Mouse (Mus musculus): ENCODE measurements at regions not wholly inside any gene's neighbourhood (a gene's known extent, or its start where the extent isn't known, plus 50 kb on each side); places are given as distances from the start of the nearest gene placed in this dataset.

DNA sequence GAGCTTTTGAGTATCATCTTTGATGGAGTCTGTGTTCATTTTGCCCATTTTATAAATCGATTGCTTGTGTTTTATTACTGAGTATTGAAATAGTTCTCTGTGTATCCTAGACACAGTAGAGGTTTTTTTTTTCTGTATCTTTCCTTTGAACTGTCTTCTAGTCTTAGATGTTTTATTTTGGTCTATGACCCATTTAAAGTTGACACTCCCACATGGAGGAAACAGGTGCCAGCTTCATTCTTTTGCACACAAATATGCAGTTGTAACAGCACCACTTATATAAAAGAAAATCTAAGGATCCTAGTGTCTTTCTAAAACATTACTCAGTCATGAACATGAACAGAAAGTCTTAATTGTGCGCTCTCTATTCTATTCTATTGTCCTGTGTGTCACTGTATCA is 230.2 kb upstream of the Nsun2 start:
- DNase-seq = no peak

DNA sequence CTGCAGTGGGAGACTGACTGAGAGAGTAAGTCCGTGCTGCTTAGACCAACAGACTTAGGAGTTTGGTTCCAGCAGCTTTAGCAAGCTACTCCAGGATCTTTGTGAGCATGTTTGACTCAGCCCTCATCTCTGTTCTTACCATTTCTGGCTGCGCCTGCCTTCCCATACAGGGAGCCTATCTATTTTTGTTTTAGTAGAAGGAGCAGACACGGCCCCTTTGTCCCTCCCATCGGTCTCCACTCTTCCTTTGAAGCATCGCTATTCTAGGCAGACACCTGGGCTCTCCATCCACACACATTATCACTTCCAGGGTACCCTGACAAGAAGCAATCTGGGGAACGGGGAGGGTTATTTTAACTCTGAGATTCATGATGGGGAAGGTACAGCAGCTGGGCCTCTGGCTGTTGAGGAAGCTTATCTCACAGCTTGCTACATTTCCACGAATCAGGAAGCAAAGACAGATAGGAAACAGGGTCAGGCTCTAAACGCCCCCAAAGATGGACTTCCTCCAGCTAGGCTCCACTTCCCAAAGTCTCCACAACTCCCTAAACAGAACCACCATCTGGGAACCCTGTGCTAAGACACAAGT is 203.0 kb upstream of the Nsun2 start:
- DNase-seq = peak; percentile 47

DNA sequence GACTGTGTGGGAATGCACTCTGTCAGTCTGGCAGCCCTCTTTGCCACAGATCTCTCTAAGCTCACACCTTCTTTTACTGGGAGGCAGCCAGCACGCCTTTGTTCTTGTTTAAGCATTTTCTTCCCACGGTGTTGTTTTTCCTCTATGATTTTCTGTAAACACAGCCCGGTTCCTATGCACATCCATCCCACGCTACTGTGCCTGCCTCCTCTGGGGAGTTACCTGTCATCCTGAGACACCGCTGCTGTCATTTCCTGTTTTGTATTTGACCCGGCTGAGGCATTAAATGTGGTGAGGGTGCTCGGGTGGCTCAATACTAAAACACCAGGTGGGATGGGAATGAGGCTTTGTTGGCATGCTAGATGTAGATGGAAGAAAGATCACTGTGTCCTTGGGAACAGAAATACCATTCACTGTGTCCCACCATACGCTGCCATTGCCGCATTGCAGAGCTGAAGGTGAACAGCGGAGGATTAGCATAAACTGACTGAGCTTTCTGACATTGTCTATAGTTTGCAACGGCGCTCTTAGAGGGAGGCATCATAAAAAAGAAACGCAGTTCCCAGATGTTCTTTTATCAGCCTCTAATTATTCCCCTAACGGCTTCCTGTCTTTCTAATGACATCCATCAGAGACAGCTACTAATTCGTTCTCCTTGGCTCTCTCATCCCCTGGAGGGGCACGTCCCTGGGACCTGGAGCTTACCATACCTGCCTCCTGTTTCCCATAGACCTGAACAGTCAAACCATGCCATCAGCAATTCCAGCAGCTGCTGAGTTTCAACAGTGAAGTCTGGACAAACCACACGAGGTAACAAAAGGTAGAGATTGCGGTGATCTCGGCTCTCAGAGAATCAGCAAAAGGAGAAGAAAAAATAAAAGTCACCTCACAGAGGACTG is 201.8 kb upstream of the Nsun2 start:
- DNase-seq = peak; percentile 20

DNA sequence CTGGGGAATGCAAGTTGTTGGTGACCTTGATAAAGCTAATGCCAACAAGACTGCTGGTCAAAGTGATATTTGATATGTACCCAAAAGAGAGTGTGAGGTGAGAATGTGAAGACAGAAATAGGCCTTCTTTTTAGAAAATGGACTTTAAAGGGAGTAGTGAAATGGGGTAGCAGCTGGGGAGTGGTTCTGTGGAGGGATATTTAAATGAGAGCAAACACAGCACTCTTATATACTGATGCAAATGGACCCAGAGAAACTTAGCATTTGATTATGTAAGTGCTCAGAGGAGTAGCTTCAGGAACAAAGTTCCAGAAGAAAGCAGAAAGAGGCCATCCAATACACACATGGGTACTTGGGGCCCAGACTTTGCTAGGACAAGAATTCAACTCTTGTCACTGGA is 189.7 kb upstream of the Nsun2 start:
- DNase-seq = no peak

DNA sequence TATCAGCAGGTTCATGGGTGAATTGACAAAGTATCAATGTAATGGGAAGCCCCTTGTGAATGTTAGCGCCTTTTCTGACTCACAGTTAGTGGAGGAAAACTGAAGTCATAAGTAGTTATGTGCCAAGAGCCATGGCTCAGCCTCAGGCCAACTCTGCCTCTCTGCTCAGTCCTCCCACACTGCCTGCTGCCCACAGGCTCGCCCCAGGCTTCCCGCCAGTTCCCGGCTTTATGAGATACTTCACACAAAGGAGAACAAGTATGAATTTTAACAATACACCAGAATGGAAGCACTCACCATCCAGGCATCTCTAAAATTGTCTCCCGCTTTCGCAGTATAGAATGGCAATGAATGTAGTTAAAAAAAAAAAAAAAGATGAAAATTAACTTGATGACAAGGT is 176.1 kb upstream of the Nsun2 start:
- DNase-seq = peak; percentile 20

DNA sequence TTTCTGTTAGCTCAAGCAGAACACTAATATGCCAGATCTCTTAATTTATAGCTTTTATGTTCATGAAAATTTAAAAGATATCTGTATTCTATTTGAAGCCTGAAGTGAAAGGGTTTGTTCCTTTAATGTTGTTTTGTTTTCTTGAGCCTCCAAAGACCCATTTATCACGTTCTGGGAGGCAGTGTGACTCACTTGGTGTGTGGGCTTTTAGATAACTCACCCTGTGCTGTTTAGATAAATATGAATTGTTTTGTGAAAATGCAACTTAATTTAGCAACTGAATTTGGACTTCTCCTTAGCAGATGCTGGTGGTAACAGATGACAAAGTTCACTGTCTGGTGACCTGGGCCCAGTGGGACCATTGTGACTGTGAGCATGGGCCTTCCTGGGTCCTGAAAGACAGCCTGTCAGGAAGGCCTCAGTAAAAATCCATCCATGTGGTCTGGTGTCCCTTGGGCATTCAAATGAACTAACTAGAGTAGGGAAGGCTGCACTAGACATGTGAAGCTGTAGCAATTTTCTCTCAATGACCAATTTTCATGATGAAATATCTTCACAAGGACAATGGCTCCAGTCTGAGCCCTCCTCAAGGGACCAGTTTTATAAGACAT is 167.6 kb upstream of the Nsun2 start:
- DNase-seq = no peak

DNA sequence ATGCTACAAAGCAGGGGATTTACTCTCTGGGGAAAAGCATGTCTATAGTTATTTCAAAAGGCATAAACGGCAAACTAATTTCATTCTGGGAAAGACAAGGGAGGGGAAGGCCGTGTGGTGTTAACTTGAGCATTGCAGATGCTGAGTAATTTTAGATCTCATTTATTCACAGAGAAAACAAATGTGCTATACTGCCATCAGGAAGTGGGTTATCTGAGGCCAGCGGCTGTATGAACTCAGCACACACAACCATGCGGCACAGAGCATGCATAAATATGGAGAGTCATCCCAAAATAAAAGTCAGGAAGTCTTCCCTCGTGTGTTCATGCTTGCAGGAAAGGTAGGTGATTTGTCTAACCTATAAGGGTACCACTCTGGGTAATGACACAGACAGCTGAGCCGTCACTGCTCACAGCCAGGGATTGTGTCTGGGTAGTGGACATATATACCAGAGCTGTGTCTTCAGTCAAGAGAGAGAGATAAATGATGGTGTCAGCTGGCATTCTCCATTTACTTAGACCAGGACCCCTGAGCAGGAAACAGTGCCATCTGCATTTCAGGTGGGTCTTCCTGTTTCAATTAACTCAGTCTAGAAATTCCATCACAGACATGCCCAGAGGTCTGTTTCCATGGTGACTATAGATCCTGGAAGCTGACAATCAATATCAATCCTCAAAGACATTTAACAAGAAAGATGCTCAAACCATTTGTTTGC is 160.3 kb upstream of the Nsun2 start:
- no peak for DNase-seq

DNA sequence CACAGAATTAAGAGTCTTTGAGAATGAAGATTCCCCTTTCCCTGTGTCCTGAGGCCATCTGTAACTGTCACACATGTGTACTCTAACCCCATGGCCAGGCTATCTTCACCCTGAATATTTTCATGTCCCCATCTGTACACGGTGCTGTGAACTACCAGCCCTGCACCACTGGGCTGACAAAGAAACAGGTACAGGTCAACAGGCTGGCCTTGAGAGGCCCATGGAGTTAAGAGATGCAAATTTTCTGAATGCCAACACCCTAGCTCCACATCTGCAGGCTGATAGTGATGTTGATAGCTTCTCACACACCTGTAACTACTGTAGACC is 159.8 kb upstream of the Nsun2 start:
- no peak for DNase-seq

DNA sequence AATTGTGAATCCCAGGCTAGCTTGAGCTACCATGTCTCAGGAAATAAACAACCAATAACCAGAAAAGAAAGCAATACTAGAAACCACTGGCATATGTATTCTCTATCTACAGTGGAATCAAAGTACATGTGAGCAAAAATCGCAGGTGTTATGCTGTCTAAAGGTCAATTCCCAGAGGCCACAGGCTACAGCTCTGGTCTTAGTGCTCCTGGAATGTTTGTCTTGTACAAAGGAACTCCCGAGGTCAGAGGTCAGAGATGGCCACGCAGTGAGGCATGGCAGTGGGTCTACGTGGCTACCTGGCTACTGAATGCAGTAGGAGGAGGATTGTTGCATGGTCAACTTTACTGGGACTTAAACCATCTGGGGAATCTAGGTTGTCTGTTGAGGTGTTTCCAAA is 153.1 kb upstream of the Nsun2 start:
- DNase-seq = no peak

DNA sequence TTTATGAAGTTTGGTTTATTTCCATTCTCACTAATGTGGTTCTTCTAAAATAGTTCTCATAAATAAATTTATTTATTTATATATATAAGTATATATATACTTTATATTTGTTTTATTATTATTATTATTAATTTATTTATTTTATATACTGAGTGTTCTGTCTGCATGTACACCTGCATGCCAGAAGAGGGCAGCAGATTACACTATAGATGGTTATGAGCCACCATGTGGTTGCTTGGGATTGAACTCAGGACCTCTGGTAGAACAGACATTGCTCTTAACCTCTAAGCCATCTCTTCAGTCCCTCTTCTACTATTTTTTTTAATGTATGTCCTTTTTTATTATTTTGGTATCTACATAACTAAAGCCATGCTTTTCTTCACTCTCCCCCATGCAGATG is 148.8 kb upstream of the Nsun2 start:
- no peak for DNase-seq

DNA sequence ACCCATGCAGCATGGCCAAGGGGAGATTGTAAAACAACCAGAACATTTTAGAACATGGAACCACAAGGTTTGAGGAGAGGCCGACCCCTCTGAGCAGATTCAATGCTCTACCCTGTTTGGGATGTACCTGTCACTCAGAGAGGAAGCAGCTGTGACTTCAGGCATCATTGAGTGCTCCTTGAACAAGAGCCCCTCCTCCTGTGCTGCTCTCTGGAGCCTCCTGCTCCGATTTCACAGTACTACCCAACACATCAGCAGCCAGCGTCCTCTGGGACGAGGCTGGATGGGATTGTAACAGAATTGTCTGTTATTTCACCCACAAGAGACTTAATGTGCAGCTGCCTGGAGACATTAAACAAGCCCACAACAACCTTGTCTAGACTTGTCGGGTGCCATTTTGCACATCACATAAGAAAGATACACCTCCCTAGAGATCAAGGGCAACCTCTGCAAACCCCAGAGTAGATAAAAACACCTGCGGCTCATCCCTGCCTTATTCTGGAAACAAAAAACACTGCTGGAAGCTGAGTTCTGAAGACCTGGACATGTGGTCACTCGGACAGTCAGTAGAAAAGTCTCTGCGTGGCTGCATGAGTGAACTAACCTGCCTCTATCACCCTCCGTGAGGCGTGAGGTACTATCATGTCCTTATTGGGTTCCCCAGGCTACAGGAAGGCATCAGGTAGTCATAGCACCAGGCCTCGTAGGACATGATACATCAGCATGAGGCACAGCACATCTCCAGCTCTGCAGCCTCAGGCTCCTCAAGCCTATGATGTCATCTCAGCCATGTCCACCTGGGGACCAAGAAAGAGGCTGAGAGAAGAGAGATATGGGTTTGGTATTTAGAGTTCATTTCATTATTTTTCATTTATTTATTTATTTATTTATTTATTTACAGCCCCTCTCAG is 140.4 kb upstream of the Nsun2 start:
- no peak for DNase-seq

DNA sequence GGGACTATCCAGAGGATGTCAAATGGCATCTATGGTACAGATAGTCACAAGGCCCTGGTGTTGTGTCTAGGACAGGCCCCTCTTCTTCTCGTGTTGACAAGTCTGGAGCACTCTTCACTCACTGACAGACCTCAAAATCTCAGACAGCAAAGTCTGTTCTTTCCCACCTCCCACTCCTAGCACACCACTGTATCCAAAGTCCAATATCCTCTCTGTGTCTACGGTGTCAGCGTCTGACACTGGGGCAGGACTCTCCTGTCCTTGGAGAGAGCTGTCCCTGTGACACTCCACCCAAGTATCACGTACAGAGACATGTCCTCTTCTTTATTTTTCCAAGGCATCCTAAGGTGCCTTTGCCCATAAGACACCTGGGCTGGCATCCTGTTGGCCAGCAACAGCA is 139.0 kb upstream of the Nsun2 start:
- no peak for DNase-seq

DNA sequence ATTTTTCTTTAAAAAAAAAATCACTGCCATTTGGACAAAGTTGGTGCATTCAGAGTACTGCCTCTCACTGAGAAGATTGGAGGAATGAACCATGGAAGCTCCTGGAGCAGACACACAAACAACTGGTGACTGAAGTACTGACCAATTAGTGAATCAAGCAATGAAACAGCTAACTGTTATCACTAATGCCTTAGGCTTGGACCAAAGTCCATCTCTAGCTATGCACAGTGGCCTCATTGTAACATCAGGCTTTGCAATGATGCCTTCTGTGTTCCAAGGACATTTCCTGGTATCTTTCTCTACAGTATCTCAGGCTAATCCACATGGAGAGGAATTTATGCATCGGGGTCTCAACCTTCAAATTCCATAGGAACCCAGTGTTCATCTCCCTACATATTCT is 123.2 kb upstream of the Nsun2 start:
- DNase-seq = no peak

DNA sequence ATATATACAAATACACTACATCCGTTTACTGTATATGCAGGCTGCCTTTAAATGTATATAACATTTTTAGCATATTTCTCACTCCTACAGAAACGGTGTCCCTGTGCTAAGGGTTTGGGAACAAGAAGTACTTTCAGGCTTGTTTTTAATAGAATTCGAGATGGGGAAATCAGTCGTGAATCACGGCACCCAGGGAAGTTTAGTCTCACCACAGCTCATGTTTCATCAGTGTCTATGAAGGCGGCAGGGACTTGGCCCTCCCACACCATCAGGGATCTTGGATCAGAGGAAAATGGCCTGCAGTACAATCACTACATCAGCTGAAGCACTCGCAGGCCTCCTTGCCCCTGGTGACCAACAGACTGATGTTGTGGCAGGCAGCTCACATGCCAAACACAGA is 118.7 kb upstream of the Nsun2 start:
- DNase-seq = no peak

DNA sequence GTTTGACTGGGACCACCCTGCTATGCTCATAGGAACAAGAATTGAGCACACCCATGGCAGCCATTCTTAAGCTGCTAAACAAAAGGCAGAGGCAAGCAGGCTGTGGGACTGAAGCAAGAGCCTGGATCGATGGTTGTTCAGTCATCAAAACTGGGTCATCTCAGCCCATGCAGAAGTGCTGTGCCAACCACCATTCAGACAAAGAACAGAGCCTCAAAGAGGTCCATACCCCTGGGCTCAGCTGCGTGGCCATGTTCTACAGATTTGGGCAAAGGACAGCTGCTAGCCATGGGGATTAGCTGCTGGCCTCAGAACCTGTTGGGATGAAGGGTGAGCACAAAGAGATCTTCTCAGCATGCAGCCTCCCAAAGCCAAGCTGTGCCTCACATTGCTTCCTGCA is 116.8 kb upstream of the Nsun2 start:
- DNase-seq = no peak

DNA sequence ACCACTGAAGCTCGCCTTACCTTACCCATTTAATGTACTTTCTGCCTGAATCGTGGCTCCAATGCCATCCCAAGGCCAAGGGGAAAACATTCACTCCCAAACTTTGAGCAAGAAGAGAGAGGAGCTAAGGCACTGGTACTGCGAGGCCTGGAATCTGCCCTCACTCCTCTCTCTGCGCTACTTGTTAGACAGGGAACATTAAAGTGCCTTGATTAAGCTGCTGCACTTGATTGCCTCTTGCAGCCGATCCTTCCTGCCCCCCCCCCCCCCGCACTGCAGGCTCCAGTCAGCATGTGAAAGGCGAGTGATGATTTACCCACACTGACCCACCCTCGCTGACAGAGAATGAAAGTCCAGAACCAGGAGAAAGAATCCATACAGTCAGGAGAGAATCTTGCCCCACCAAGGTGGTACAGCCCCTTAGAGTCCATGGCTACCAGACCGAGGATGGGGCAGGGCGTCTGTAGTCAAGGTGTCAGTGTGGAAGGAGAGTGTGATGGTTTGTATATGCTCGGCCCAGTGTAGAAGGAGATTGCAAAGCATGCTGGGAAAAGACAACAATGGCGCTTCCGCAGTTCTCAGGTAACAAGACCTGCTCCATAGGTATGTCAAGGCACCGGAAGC is 115.6 kb upstream of the Nsun2 start:
- no peak for DNase-seq

DNA sequence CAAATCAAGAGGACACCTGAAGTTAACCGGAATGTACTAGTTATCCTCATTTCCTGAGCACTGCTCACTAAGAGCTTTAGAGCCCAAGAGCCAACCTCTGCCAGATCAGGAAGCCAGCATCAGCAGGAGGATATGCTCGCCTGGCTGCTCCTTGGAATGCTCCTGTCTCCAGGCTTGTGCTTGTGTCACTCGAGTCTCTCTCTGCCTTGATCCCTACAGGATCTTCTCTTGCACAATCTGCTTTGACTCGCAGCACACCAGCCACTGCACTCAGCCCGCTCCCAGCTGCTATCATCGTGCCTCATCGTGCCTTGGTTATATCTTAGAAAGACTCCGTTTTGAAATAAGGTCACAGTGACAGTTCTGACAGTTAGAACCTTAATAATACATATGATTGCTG is 113.4 kb upstream of the Nsun2 start:
- DNase-seq = no peak

DNA sequence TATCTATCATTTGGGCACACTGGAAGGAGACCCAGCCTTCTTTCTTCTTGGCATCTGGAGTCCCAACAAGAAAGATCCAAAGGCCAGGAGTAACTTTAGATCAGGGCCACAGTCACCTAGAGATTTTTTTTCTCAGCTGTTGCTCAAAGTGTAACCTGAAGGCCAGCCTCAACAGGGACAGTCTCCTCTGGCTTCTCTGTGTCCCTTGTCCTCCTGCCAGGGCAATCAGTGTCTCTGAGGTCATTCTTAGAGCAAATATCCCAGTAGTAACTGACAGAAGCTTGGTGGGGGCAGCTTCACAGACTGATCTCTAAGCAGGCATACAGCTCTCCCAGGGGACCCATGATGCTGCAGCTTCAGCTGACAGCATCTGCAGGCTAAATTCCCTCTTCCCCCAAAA is 111.6 kb upstream of the Nsun2 start:
- DNase-seq = no peak

DNA sequence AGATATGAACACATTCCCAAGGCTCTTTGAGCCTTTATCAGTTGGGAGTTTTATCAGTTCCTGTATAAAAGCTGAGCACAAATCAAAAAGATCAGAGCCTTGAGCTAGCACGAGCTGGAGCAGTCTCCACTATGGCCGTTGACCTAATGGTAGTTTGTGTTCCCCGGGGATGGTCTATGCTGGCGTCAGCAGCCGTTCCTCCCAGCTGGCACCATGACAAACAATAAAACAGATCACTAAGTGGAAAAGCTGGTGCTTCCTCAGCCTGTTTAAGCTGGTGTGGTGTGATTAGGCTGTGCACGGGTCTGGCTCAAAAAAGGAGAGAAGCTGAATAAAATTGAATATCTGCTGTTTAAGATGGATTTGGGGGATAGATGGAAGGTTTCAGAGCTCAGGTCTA is 107.4 kb upstream of the Nsun2 start:
- no peak for DNase-seq

DNA sequence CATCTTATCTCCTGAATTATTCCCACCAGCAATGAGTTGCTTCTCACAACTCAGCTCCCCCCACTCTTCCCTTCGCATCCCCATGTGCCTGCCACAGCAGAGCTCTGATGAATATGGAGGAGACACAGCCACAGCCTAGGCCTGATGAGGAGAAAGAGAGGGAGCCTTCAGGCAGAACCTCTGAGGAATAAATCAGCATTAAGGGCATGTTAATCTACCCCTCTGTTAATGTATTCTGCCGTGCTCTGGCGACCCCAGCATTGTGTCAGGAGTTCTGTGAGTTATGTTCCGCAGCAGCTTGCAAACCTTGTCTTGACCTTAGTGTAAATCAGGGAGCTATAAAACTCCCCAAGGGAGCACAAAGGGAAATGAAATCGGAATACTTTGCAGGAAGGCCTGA is 104.0 kb upstream of the Nsun2 start:
- DNase-seq = no peak

DNA sequence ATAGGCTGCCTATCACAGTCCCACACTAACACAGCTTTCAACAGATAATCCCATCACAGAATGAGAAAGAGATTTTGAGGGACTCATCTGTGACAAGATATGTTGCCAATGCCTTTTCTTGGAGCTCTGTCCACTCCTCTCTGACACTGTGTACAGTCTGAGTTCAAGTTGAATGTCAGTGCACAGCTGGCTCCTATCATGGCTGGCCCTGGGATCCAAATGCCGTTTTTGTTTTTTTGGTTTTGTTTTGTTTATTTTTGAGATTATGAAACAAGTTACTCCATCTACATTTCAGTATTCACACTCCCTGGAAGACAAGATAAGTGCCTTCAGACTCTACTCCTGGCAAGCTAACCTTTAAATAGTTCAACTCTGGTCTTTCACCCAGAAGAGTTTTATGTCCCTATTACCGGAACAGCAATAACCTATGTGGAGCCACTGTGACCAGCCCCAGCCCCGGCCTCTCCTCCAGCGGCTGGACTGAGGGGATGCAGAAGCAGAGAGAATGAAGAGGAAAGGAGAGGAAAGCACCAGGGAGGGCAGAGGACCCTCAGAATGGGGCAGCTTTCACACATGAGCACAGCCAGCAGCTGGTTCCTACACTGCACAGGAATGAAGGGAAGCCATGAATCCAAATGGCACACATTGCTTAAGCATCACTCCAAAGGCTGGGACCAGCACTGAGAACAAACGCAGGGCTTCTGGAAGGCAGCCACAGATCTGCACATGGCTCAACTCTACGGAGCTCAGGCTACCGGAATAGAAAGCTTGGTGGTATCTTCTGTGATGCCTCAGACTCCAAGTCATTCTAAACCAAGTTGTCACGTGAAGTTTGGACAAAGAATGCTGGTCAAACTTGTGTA is 99.9 kb upstream of the Nsun2 start:
- no peak for DNase-seq

All from layer of hippocampus, adult 9-11 months (tissue).